Mouse (Mus musculus) G1E (cell line): ENCODE measurements around the gene Clec2l.

Experiments
- CTCF ChIP-seq: IDR thresholded peaks from 2 replicates; pipeline ENCODE4 v1.5.1; 2012; ENCODE audit warnings: low read depth, low read length, inconsistent platforms, mixed read lengths
- GATA1 ChIP-seq: IDR thresholded peaks from 2 replicates; pipeline ENCODE4 v1.6.1; 2012; ENCODE audit warnings: borderline replicate concordance, low read length, inconsistent platforms, mixed read lengths
- TAL1 ChIP-seq: conservative IDR thresholded peaks from 2 replicates; pipeline ENCODE4 v1.6.1; 2012; ENCODE audit warnings: low read depth, low read length, inconsistent platforms, mixed read lengths

GRCm38 (mm10) chr6:38629556-38629955, 33.3 kb upstream of the Clec2l start:
- TF ChIP-seq TAL1 (no peak), CTCF (no peak), GATA1 (no peak)
